Mouse (Mus musculus): ENCODE results near the gene Smg9.

DNA sequence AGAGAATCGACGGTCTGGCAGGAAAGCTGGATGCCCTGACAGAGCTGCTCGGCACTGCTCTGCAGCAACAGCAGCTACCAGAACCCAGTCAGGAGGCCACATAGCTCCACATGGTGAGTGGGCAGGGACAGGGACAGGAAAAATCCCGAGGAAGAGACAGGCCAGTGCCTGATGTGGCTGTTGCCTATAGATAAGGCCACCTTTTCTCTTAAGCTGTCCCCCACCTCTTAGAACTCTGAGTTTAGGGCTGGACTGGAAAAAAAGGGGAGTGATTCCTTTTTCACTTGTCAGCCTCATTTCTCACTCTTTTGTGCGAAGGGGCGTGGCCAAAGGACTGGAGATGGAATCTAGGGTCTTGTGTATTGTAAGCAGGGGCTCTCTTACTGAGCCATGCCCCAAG is 15.3 kb upstream of the Smg9 start:
- TF ChIP-seq CTCF (IDR thresholded peaks at IDR 0.05; ENCODE audit: extremely low read depth, insufficient read depth, low read length) (no peak), POLR2A (IDR thresholded peaks at IDR 0.05; ENCODE audit: extremely low read depth, insufficient read depth, low read length) (no peak)

Measured in cortical plate, adult 2 months (tissue).